Mouse (Mus musculus) forebrain, embryonic 13.5 days (tissue): ENCODE data around the gene Pnpla5. TPM values are rescaled to one million over a fixed set of nuclear protein-coding genes. Genes with fewer than 3 reads are reported as not detected.

ENCODE experiments used
- ATAC-seq: fragments of 200-750 bp; cut with Nextera tagmentation; 2 replicates; pipeline ENCODE4 v1.8.0; 2017
- H3K27ac ChIP-seq: fragments of 300-500 bp; sonication (generic); 2 replicates; pipeline ENCODE4 v1.5.1; 2015; ENCODE audit warnings: inconsistent platforms, mild to moderate bottlenecking, moderate library complexity
- H3K27me3 ChIP-seq: fragments of 300-500 bp; sonication (generic); 2 replicates; pipeline ENCODE4 v1.6.1; 2015; ENCODE audit warnings: mild to moderate bottlenecking, inconsistent platforms
- H3K36me3 ChIP-seq: fragments of 300-500 bp; sonication (generic); 2 replicates; pipeline ENCODE4 v1.6.1; 2015; ENCODE audit warnings: mild to moderate bottlenecking, inconsistent platforms; ENCODE audit not compliant: poor library complexity, severe bottlenecking
- H3K4me1 ChIP-seq: fragments of 300-500 bp; sonication (generic); 2 replicates; pipeline ENCODE4 v1.6.1; 2015; ENCODE audit warnings: inconsistent platforms
- H3K4me2 ChIP-seq: fragments of 300-500 bp; sonication (generic); 2 replicates; pipeline ENCODE4 v1.6.1; 2015; ENCODE audit warnings: inconsistent platforms, mild to moderate bottlenecking, moderate library complexity
- H3K4me3 ChIP-seq: fragments of 300-500 bp; sonication (generic); 2 replicates; pipeline ENCODE4 v1.5.1; 2015; ENCODE audit warnings: mild to moderate bottlenecking, inconsistent platforms
- H3K9ac ChIP-seq: fragments of 300-500 bp; sonication (generic); 2 replicates; pipeline ENCODE4 v1.6.1; 2015; ENCODE audit warnings: mild to moderate bottlenecking, inconsistent platforms
- H3K9me3 ChIP-seq: fragments of 300-500 bp; sonication (generic); replicated peaks from 2 replicates; pipeline ENCODE4 v1.6.1; 2016; ENCODE audit warnings: inconsistent platforms
- WGBS: fragments of 180-500 bp; shearing (Covaris S2); methylation state at CpG from one replicate; pipeline ENCODE4 v1.1.7; 2015; 5-methylcytosine and 5-hydroxymethylcytosine counted together
- polyA plus RNA-seq: library from polyadenylated mRNA; unstranded; fragments of >200 nt; fragmentation: Nextera tagmentation; extraction: Ambion mirVana; gene quantifications from 2 replicates; pipeline ENCODE4 v1.2.1, GENCODE M21; 2015

The Pnpla5 gene
- polyA plus RNA-seq, 1 experiment from 2014 or later, result not detected

GRCm38 (mm10) chr15:84136473-84137415, 13.8 kb upstream of the Pnpla5 start:
- Histone ChIP-seq H3K4me2 (no peak overlapping the region), H3K9me3 (0 out of 2 replicates have a peak, but pooled peaks cover 3% of the 10 kb centered on the region), H3K4me1 (peaks cover 13% of the 10 kb centered on the region; the same call in 1 of the 2 replicates), H3K27me3 (no peaks in the 10 kb centered on the region), H3K4me3 (no peak overlapping the region), H3K36me3 (no peaks in the 10 kb centered on the region), H3K9ac (no peak overlapping the region), H3K27ac (no peak overlapping the region)
- 12% methylated on average over 12 of the region's 12 CpGs for WGBS
- ATAC-seq, result no peak

GRCm38 (mm10) chr15:84135472-84135871, 12.5 kb upstream of the Pnpla5 start:
- Histone ChIP-seq H3K27ac (no peak overlapping the region), H3K4me3 (no peak overlapping the region), H3K27me3 (no peaks in the 10 kb centered on the region), H3K9me3 (0 out of 2 replicates have a peak, but pooled peaks cover 3% of the 10 kb centered on the region), H3K36me3 (no peaks in the 10 kb centered on the region), H3K4me1 (peaks cover 8% of the 10 kb centered on the region; the same call in 1 of the 2 replicates), H3K9ac (no peak overlapping the region), H3K4me2 (no peak overlapping the region)
- no peak for ATAC-seq
- 90% methylated on average over 5 of the region's 5 CpGs for WGBS

GRCm38 (mm10) chr15:84133440-84133839, 10.5 kb upstream of the Pnpla5 start:
- H3K36me3 ChIP-seq, result no peaks in the 10 kb centered on the region
- no peak overlapping the region for H3K4me2 ChIP-seq
- H3K27me3 ChIP-seq, result no peaks in the 10 kb centered on the region
- H3K27ac ChIP-seq, result no peak overlapping the region
- no peak for ATAC-seq
- H3K9ac ChIP-seq, result no peak overlapping the region
- 0 out of 2 replicates have a peak, but pooled peaks cover 3% of the 10 kb centered on the region for H3K9me3 ChIP-seq
- H3K4me3 ChIP-seq, result no peak overlapping the region
- peaks cover 8% of the 10 kb centered on the region; the same call in 1 of the 2 replicates for H3K4me1 ChIP-seq
- WGBS, result 81% methylated on average over 4 of the region's 4 CpGs

GRCm38 (mm10) chr15:84131971-84132370, 9.0 kb upstream of the Pnpla5 start:
- Histone ChIP-seq H3K36me3 (no peaks in the 10 kb centered on the region), H3K4me1 (peaks cover 5% of the 10 kb centered on the region; the same call in 1 of the 2 replicates), H3K4me2 (no peak overlapping the region), H3K27me3 (no peaks in the 10 kb centered on the region), H3K27ac (no peak overlapping the region), H3K4me3 (no peak overlapping the region), H3K9me3 (0 out of 2 replicates have a peak, but pooled peaks cover 3% of the 10 kb centered on the region), H3K9ac (no peak overlapping the region)
- 99% methylated on average over 7 of the region's 7 CpGs for WGBS
- ATAC-seq, result no peak

- Histone ChIP-seq H3K9ac (no peak overlapping the region), H3K27me3 (no peaks in the 10 kb centered on the region), H3K4me2 (no peak overlapping the region), H3K36me3 (no peaks in the 10 kb centered on the region), H3K4me3 (no peak overlapping the region), H3K9me3 (0 out of 2 replicates have a peak, but pooled peaks cover 3% of the 10 kb centered on the region), H3K27ac (no peak overlapping the region), H3K4me1 (no peaks in the 10 kb centered on the region)
- no peak for ATAC-seq
- WGBS, result 71% methylated on average over 16 of the region's 16 CpGs
These were observed 8.3 kb upstream of the Pnpla5 start for GRCm38 (mm10) chr15:84131096-84131786.

GRCm38 (mm10) chr15:84126871-84127270, 3.9 kb upstream of the Pnpla5 start:
- Histone ChIP-seq H3K27me3 (no peaks in the 10 kb centered on the region), H3K27ac (no peak overlapping the region), H3K4me1 (no peaks in the 10 kb centered on the region), H3K4me3 (no peak overlapping the region), H3K9me3 (no peaks in the 10 kb centered on the region), H3K4me2 (no peak overlapping the region), H3K36me3 (no peaks in the 10 kb centered on the region), H3K9ac (no peak overlapping the region)
- ATAC-seq, result no peak
- WGBS, result 44% methylated on average over 4 of the region's 5 CpGs

GRCm38 (mm10) chr15:84126447-84126846, 3.5 kb upstream of the Pnpla5 start:
- Histone ChIP-seq H3K4me2 (no peak overlapping the region), H3K4me1 (no peaks in the 10 kb centered on the region), H3K27me3 (no peaks in the 10 kb centered on the region), H3K27ac (no peak overlapping the region), H3K4me3 (no peak overlapping the region), H3K36me3 (no peaks in the 10 kb centered on the region), H3K9ac (no peak overlapping the region), H3K9me3 (no peaks in the 10 kb centered on the region)
- WGBS, result 72% methylated on average over 4 of the region's 4 CpGs
- ATAC-seq, result no peak

- Histone ChIP-seq H3K4me3 (no peak overlapping the region), H3K27ac (no peak overlapping the region), H3K36me3 (no peaks in the 10 kb centered on the region), H3K9ac (no peak overlapping the region), H3K27me3 (no peaks in the 10 kb centered on the region), H3K4me1 (no peaks in the 10 kb centered on the region), H3K9me3 (no peaks in the 10 kb centered on the region), H3K4me2 (no peak overlapping the region)
- no peak for ATAC-seq
- WGBS, result 69% methylated on average over 7 of the region's 7 CpGs
These were observed 1.1 kb upstream of the Pnpla5 start for GRCm38 (mm10) chr15:84124086-84124485.

- Histone ChIP-seq H3K4me1 (no peaks in the 10 kb centered on the region), H3K27ac (no peak overlapping the region), H3K36me3 (no peaks in the 10 kb centered on the region), H3K27me3 (no peaks in the 10 kb centered on the region), H3K9ac (no peak overlapping the region), H3K9me3 (no peaks in the 10 kb centered on the region; the same call in 1 of the 2 replicates), H3K4me2 (no peak overlapping the region), H3K4me3 (no peak overlapping the region)
- WGBS, result 80% methylated on average over 7 of the region's 7 CpGs
- no peak for ATAC-seq
These were observed 1.9 kb downstream of the Pnpla5 start for GRCm38 (mm10) chr15:84121036-84121435.

GRCm38 (mm10) chr15:84120612-84121011, 2.4 kb downstream of the Pnpla5 start:
- no peaks in the 10 kb centered on the region for H3K27me3 ChIP-seq
- no peak for ATAC-seq
- no peak overlapping the region for H3K4me2 ChIP-seq
- WGBS, result 26% methylated on average over 6 of the region's 6 CpGs
- H3K4me1 ChIP-seq, result no peaks in the 10 kb centered on the region
- no peaks in the 10 kb centered on the region for H3K36me3 ChIP-seq
- H3K27ac ChIP-seq, result no peak overlapping the region
- no peak overlapping the region for H3K9ac ChIP-seq
- no peak overlapping the region for H3K4me3 ChIP-seq
- H3K9me3 ChIP-seq, result no peaks in the 10 kb centered on the region; the same call in 1 of the 2 replicates

GRCm38 (mm10) chr15:84116466-84116865, 6.5 kb downstream of the Pnpla5 start:
- Histone ChIP-seq H3K27ac (no peak overlapping the region), H3K36me3 (no peaks in the 10 kb centered on the region), H3K4me2 (no peak overlapping the region), H3K4me1 (no peaks in the 10 kb centered on the region), H3K4me3 (no peak overlapping the region), H3K27me3 (no peaks in the 10 kb centered on the region), H3K9me3 (no peaks in the 10 kb centered on the region; the same call in 1 of the 2 replicates), H3K9ac (no peak overlapping the region)
- WGBS, result 66% methylated on average over 1 of the region's 1 CpGs
- ATAC-seq, result no peak

- Histone ChIP-seq H3K9me3 (no peaks in the 10 kb centered on the region; the same call in 1 of the 2 replicates), H3K27ac (no peak overlapping the region), H3K9ac (no peak overlapping the region), H3K36me3 (no peaks in the 10 kb centered on the region), H3K4me1 (no peaks in the 10 kb centered on the region), H3K27me3 (no peaks in the 10 kb centered on the region), H3K4me3 (no peak overlapping the region), H3K4me2 (no peak overlapping the region)
- 66% methylated on average over 5 of the region's 5 CpGs for WGBS
- no peak for ATAC-seq
These were observed 7.2 kb downstream of the Pnpla5 start for GRCm38 (mm10) chr15:84115727-84116126.
